Mouse (Mus musculus): ENCODE data around the gene Galnt10. TPM values are rescaled to one million over a fixed set of nuclear protein-coding genes. Genes with fewer than 3 reads are reported as not detected.

Gene Galnt10
- polyA plus RNA-seq, 1 experiment from 2014 or later: 18.4 TPM

DNA sequence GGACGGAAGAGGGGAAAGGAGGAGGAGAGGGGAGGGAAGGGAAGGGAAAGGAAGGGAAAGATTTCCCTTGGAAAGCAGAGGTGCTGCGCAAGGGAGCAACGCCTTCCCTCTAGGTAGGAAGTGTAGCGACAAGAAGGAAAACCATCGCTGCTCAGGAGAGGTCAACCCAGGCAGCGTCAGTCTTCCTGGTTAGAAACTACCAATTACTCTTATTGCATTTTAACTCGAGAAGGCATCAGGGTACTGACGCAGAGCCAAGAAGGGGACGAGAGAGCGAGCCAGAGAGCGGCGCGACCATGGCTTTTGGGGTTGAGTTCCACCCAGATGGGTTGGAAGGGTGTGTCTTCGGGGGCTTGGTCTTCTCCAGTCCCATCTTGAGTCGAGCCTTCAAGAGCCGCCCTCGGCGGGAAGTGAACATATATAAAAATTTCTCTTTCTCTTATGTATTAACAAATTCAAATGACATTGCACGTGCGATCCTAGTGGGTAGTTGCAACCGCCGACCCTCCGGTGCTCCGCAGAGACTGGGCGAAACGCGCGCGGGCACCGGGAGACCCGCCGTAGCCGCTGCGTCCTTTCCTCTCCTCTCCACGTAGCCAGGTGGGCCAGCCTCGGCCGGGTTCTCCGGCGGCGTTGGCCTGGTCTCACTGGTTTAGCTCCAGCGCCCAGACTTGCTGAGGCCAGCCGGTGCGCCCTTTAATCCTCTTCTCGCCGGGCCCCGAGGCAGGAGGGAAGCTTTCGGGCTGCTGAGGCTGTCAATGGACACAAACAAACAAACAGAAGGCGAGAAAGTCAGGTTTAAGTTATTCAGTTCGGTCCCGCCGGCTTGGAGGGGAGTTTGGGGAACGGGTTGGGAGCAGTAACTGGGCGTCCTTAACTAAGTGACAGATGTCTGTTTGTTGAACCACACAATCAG is 184.0 kb downstream of the Galnt10 start:
- TF ChIP-seq CTCF (IDR thresholded peaks at IDR 0.05; ENCODE audit: low read depth): no peak
- Histone ChIP-seq H3K27ac (no peak overlapping the region), H3K4me2 (ENCODE audit: low read length) (peak overlapping the region; percentile 10; the same call in 1 of the 2 replicates), H3K36me3 (ENCODE audit: insufficient read depth, low read length) (no peaks in the 10 kb centered on the region), H3K27me3 (ENCODE audit: insufficient read depth, low read length) (peaks cover 78% of the 10 kb centered on the region), H3K4me1 (replicated peaks; ENCODE audit: insufficient read depth, low read length) (peaks cover 19% of the 10 kb centered on the region), H3K4me3 (replicated peaks; ENCODE audit: low read depth, low read length) (no peak overlapping the region), H3K9ac (ENCODE audit: low read depth, low read length) (no peak overlapping the region), H3K9me3 (replicated peaks; ENCODE audit: low read length) (no peaks in the 10 kb centered on the region)
- ATAC-seq (replicated peaks; ENCODE audit: low FRiP score, low read depth) (no peak), DNase-seq (ENCODE audit: low spot score) (no peak)
- 6% methylated on average over 53 of the region's 53 CpGs for WGBS

DNA sequence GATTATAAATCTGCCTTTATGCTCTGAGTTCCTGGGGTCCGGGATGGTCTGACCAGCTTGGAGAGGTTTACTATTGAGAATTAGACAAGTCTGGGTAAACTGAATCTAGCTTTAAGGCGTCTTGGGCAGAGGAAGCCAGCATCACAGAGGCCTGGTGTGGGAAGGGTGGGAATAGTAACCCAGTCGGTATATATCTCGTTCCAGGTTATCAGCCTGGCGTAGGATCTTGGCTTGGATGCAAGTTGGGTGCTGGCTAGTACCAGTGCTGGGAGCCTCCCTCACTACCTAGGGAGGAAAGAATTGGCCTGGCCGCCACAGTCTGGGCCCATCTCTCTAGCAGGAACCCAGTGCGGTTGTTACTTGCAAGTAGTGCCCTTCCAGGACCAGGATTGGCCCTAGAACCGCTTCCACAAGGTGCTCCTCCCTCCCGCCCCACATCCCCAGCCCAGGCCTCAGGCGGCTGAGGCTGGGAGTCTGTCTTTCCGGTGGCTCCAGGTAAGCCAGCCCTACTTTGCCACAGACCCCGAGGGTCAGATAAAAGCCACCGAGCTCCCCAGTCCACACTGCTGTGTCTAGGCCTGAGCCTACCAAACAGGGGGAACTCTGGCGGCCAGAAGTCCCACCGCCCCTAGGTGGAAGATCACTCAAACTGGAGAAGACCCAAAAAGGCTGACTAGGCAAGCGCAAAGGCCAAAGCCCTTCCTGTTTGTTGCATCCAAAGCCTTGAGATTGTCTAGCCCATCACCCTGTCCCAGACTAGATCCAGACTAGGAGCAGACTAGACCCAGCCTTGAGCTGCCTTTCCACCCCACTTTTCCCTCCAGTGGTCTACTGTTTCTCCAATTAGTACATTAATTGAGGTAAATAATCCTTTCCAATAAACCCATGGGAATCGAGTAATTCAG is 184.9 kb downstream of the Galnt10 start:
- H3K27ac ChIP-seq: no peak overlapping the region
- H3K36me3 ChIP-seq (ENCODE audit: insufficient read depth, low read length): no peaks in the 10 kb centered on the region
- 48% methylated on average over 17 of the region's 17 CpGs for WGBS
- H3K4me1 ChIP-seq (replicated peaks; ENCODE audit: insufficient read depth, low read length): peaks cover 19% of the 10 kb centered on the region
- H3K4me3 ChIP-seq (replicated peaks; ENCODE audit: low read depth, low read length): no peak overlapping the region
- DNase-seq (ENCODE audit: low spot score) (no peak), ATAC-seq (replicated peaks; ENCODE audit: low FRiP score, low read depth) (no peak)
- H3K27me3 ChIP-seq (ENCODE audit: insufficient read depth, low read length): peaks cover 85% of the 10 kb centered on the region
- H3K9me3 ChIP-seq (replicated peaks; ENCODE audit: low read length): no peaks in the 10 kb centered on the region
- TF ChIP-seq CTCF (IDR thresholded peaks at IDR 0.05; ENCODE audit: low read depth): no peak
- no peak overlapping the region for H3K9ac ChIP-seq (ENCODE audit: low read depth, low read length)
- no peak overlapping the region for H3K4me2 ChIP-seq (ENCODE audit: low read length)

GRCm38 (mm10) chr11:57831281-57831781 is 186.1 kb downstream of the Galnt10 start:
- H3K4me2 ChIP-seq (ENCODE audit: low read length): no peak overlapping the region

GRCm38 (mm10) chr11:57831861-57832260 is 186.6 kb downstream of the Galnt10 start:
- no peak for TF ChIP-seq CTCF (IDR thresholded peaks at IDR 0.05; ENCODE audit: low read depth)
- ATAC-seq (replicated peaks; ENCODE audit: low FRiP score, low read depth): no peak
- no peak overlapping the region for H3K4me2 ChIP-seq (ENCODE audit: low read length)
- H3K27ac ChIP-seq: no peak overlapping the region
- no peak for DNase-seq (ENCODE audit: low spot score)
- 11% methylated on average over 15 of the region's 16 CpGs for WGBS
- peaks cover 21% of the 10 kb centered on the region for H3K4me1 ChIP-seq (replicated peaks; ENCODE audit: insufficient read depth, low read length)
- peaks cover 95% of the 10 kb centered on the region for H3K27me3 ChIP-seq (ENCODE audit: insufficient read depth, low read length)
- no peaks in the 10 kb centered on the region for H3K9me3 ChIP-seq (replicated peaks; ENCODE audit: low read length)
- no peak overlapping the region for H3K4me3 ChIP-seq (replicated peaks; ENCODE audit: low read depth, low read length)
- no peaks in the 10 kb centered on the region for H3K36me3 ChIP-seq (ENCODE audit: insufficient read depth, low read length)
- no peak overlapping the region for H3K9ac ChIP-seq (ENCODE audit: low read depth, low read length)

More at GRCm38 (mm10) chr11:57831281-57831781, 186.1 kb downstream of the Galnt10 start:
- H3K27me3 ChIP-seq (ENCODE audit: insufficient read depth, low read length): peaks cover 95% of the 10 kb centered on the region
- no peak overlapping the region for H3K9ac ChIP-seq (ENCODE audit: low read depth, low read length)
- DNase-seq (ENCODE audit: low spot score) (no peak), ATAC-seq (replicated peaks; ENCODE audit: low FRiP score, low read depth) (no peak)
- H3K36me3 ChIP-seq (ENCODE audit: insufficient read depth, low read length): no peaks in the 10 kb centered on the region
- H3K27ac ChIP-seq: no peak overlapping the region
- no peaks in the 10 kb centered on the region for H3K9me3 ChIP-seq (replicated peaks; ENCODE audit: low read length)
- peaks cover 19% of the 10 kb centered on the region for H3K4me1 ChIP-seq (replicated peaks; ENCODE audit: insufficient read depth, low read length)
- TF ChIP-seq CTCF (IDR thresholded peaks at IDR 0.05; ENCODE audit: low read depth): no peak
- 11% methylated on average over 31 of the region's 31 CpGs for whole genome bisulfite sequencing
- H3K4me3 ChIP-seq (replicated peaks; ENCODE audit: low read depth, low read length): no peak overlapping the region

DNA sequence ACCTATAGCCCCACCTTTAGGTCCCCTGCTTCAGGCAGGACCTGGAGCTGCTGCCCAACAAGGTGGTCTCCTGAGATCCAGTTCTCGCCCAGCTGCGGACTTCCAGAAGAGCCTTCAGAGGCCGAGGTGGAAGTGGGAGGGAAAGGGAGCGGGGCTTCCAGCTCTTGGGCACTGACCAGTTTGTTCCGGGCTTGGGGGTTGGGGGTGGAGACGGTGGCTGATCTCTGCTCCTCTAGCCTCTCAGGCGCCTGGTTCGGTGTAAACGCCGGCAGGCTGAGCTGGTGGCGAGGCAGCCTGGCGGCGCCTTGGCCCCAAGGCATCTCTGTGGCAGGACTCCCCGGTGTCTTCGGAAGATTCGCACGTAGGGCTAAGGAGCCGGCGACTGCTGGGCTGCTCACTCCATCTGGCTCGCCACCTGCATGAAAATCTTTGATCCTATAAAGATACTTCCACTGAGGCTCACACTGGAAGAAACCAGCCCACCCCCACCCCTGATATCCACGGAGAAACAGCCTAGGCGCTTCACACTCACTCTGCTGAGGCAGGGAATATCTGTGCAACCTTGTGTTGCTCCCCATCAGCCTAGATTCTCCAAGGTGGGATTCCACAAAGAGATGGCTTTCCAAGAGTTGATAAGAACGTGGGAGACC is 187.4 kb downstream of the Galnt10 start, which contains the start of gene Hand1:
Hand1 (minus strand) TSS at position 267 of the 650 bp plus-strand sequence.
- H3K9me3 ChIP-seq (replicated peaks; ENCODE audit: low read length): no peaks in the 10 kb centered on the region
- DNase-seq (ENCODE audit: low spot score) (no peak), ATAC-seq (replicated peaks; ENCODE audit: low FRiP score, low read depth) (no peak)
- no peak within 1 kb of the TSS for H3K9ac ChIP-seq (ENCODE audit: low read depth, low read length)
- no peaks in the 10 kb centered on the region for H3K36me3 ChIP-seq (ENCODE audit: insufficient read depth, low read length)
- no peak within 1 kb of the TSS for H3K4me2 ChIP-seq (ENCODE audit: low read length)
- H3K4me1 ChIP-seq (replicated peaks; ENCODE audit: insufficient read depth, low read length): peaks cover 20% of the 10 kb centered on the region
- H3K27me3 ChIP-seq (ENCODE audit: insufficient read depth, low read length): peaks cover 95% of the 10 kb centered on the region
- H3K4me3 ChIP-seq (replicated peaks; ENCODE audit: low read depth, low read length): no peak within 1 kb of the TSS
- 13% methylated on average over 23 of the region's 23 CpGs for WGBS
- H3K27ac ChIP-seq: no peak within 1 kb of the TSS
- no peak for TF ChIP-seq CTCF (IDR thresholded peaks at IDR 0.05; ENCODE audit: low read depth)
